Mouse (Mus musculus) embryonic facial prominence, embryonic 11.5 days (tissue): ENCODE measurements around the gene Slc13a5. TPM values are rescaled to one million over a fixed set of nuclear protein-coding genes. Genes with fewer than 3 reads are reported as not detected.

ENCODE experiments used
- ATAC-seq: fragments of 200-750 bp; cut with Nextera tagmentation; replicated peaks from 2 replicates; pipeline ENCODE4 v1.8.0; 2017; ENCODE audit warnings: low read depth; ENCODE audit not compliant: insufficient number of reproducible peaks, low FRiP score, low TSS enrichment
- DNase-seq: peaks from one replicate; pipeline ENCODE4 v3.0.0-alpha.2; 2015; ENCODE audit warnings: low spot score
- H3K27ac ChIP-seq: fragments of 300-500 bp; sonication (generic); replicated peaks from 2 replicates; pipeline ENCODE4 v1.5.1; 2014; ENCODE audit warnings: mild to moderate bottlenecking, low read depth, low read length, control low read depth
- H3K27me3 ChIP-seq: fragments of 300-500 bp; sonication (generic); 2 replicates; pipeline ENCODE4 v1.6.1; 2014; ENCODE audit warnings: mild to moderate bottlenecking, low read length, moderate library complexity, mixed read lengths; ENCODE audit not compliant: control insufficient read depth, insufficient read depth
- H3K36me3 ChIP-seq: fragments of 300-500 bp; sonication (generic); replicated peaks from 2 replicates; pipeline ENCODE4 v1.6.1; 2014; ENCODE audit warnings: low read depth, mild to moderate bottlenecking, low read length, moderate library complexity, mixed read lengths; ENCODE audit not compliant: control insufficient read depth, insufficient read depth
- H3K4me1 ChIP-seq: fragments of 300-500 bp; sonication (generic); 2 replicates; pipeline ENCODE4 v1.6.1; 2014; ENCODE audit warnings: low read length, mixed read lengths; ENCODE audit not compliant: control insufficient read depth, insufficient read depth
- H3K4me2 ChIP-seq: fragments of 300-500 bp; sonication (generic); 2 replicates; pipeline ENCODE4 v1.6.1; 2014; ENCODE audit warnings: low read depth, mild to moderate bottlenecking, control low read depth, low read length, moderate library complexity
- H3K4me3 ChIP-seq: fragments of 300-500 bp; sonication (generic); 2 replicates; pipeline ENCODE4 v1.5.1; 2014; ENCODE audit warnings: low read depth, low read length, control low read depth
- H3K9ac ChIP-seq: fragments of 300-500 bp; sonication (generic); replicated peaks from 2 replicates; pipeline ENCODE4 v1.6.1; 2014; ENCODE audit warnings: mild to moderate bottlenecking, control low read depth, low read length
- H3K9me3 ChIP-seq: fragments of 300-500 bp; sonication (generic); replicated peaks from 2 replicates; pipeline ENCODE4 v1.6.1; 2016; ENCODE audit warnings: mild to moderate bottlenecking, low read length, inconsistent platforms, mixed read lengths; ENCODE audit not compliant: control insufficient read depth
- WGBS: fragments of 180-500 bp; shearing (Covaris S2); extraction: QIAGEN DNeasy Blood & Tissue Kit; methylation state at CpG from one replicate; pipeline ENCODE4 v1.1.7; 2014; 5-methylcytosine and 5-hydroxymethylcytosine counted together
- polyA plus RNA-seq: library from polyadenylated mRNA; unstranded; fragments of >200 nt; fragmentation: Nextera tagmentation; extraction: Ambion mirVana; gene quantifications from 2 replicates; pipeline ENCODE4 v1.2.1, GENCODE M21; 2014

The Slc13a5 gene
- polyA plus RNA-seq, 1 experiment from 2014 or later, result not detected

DNA sequence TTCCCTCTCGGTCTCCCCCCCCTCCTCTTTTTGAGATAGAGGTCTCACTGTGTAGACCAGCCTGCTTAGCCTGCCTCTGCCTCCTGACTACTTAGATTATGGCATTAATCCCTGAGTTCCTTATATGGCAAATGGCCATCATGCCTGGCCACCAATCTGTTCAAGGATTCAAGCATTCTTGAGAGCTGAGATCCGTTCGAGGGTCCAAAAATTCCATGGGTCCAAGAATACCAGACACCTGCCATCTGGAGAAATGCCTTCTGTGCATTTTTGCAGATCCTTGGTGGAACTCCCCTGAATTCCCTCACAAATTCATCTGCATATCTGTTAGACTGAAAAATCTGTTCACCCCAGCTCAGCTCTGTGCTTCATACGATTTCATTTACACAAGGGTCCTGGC, 43.6 kb downstream of the Slc13a5 start:
- H3K4me1 ChIP-seq, result no peaks in the 10 kb centered on the region
- ATAC-seq, result no peak
- no peaks in the 10 kb centered on the region for H3K36me3 ChIP-seq
- H3K4me2 ChIP-seq, result no peak overlapping the region
- 86% methylated on average over 4 of the region's 4 CpGs for WGBS
- H3K27me3 ChIP-seq, result no peaks in the 10 kb centered on the region
- no peak overlapping the region for H3K9ac ChIP-seq
- no peak overlapping the region for H3K4me3 ChIP-seq
- no peaks in the 10 kb centered on the region for H3K9me3 ChIP-seq
- DNase-seq, result no peak
- H3K27ac ChIP-seq, result no peak overlapping the region

- ATAC-seq, result no peak
- no peaks in the 10 kb centered on the region for H3K9me3 ChIP-seq
- no peaks in the 10 kb centered on the region for H3K36me3 ChIP-seq
- H3K27ac ChIP-seq, result no peak overlapping the region
- DNase-seq, result peak; percentile 86
- no peak overlapping the region for H3K4me3 ChIP-seq
- no peak overlapping the region for H3K9ac ChIP-seq
- H3K4me1 ChIP-seq, result no peaks in the 10 kb centered on the region
- H3K27me3 ChIP-seq, result no peaks in the 10 kb centered on the region
- WGBS, result 17% methylated on average over 6 of the region's 6 CpGs
- no peak overlapping the region for H3K4me2 ChIP-seq
Observed at GRCm38 (mm10) chr11:72221278-72221677, 45.7 kb downstream of the Slc13a5 start.

DNA sequence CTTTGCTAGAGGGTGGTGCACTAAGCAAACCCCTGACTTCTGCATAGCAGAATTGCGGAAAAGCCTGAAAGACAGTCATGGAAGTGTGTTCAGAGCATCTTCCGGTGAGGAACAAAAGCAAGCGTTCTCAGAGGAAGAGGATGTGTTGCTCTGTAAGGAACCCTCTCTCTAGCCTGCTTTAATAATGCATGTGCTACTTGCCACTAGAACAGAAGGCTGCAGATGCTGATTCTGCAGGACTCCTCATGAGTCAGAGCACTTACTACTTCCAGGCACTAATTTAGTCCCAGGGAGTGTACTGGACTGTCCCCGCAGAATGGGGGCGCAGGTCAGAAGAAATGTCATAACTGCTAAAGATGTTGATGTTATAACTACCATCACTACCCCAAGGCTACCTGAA, 49.9 kb downstream of the Slc13a5 start:
- Histone ChIP-seq H3K9ac (no peak overlapping the region), H3K4me3 (no peak overlapping the region), H3K27me3 (no peaks in the 10 kb centered on the region), H3K9me3 (no peaks in the 10 kb centered on the region), H3K36me3 (no peaks in the 10 kb centered on the region), H3K4me2 (no peak overlapping the region), H3K27ac (no peak overlapping the region), H3K4me1 (no peaks in the 10 kb centered on the region)
- DNase-seq (no peak), ATAC-seq (no peak)
- WGBS, result 74% methylated on average over 5 of the region's 5 CpGs

DNA sequence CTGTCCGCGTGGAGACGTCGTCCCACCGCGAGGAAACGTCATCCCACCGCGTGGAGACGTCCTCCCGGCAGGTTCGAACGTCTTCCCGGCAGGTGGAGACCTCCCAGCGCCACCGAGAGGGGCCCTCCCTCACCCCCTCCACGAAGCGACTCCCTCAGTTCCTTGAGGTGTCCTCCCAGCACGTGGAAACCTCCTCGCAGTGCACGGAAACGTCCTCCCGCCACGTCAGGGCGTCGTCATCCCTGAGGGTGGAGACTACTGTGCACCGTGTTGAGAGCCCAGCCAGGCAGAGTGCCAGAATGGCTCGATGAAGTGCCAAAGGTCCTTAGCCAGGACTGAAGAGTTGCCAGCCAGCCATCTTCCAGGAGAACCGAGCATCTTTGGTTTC, 51.6 kb downstream of the Slc13a5 start, which contains the start of gene Med31:
Gene Med31 (minus strand): TSS at position 183 of the 388 bp plus-strand sequence.
- Histone ChIP-seq H3K4me2 (peak within 1 kb of the TSS; percentile 92), H3K27me3 (no peaks in the 10 kb centered on the region), H3K4me1 (no peaks in the 10 kb centered on the region), H3K27ac (no peak within 1 kb of the TSS; the same call in 1 of the 2 replicates), H3K9ac (peak within 1 kb of the TSS; percentile 80), H3K9me3 (no peaks in the 10 kb centered on the region), H3K36me3 (peaks cover 1% of the 10 kb centered on the region), H3K4me3 (peak within 1 kb of the TSS; percentile 84)
- ATAC-seq (peak; percentile 64), DNase-seq (peak; percentile 49)
- 4% methylated on average over 29 of the region's 29 CpGs for WGBS

- WGBS, result under 1% methylated on average over 51 of the region's 51 CpGs
- Histone ChIP-seq H3K36me3 (peaks cover 3% of the 10 kb centered on the region), H3K27me3 (no peaks in the 10 kb centered on the region), H3K27ac (no peak overlapping the region; the same call in 1 of the 2 replicates), H3K9me3 (no peaks in the 10 kb centered on the region), H3K9ac (peak overlapping the region; percentile 80), H3K4me2 (peak overlapping the region; percentile 92), H3K4me3 (peak overlapping the region; percentile 84), H3K4me1 (no peaks in the 10 kb centered on the region)
- ATAC-seq, result peak; percentile 95
- DNase-seq, result peak; percentile 98
Observed at GRCm38 (mm10) chr11:72214591-72215409, 52.2 kb downstream of the Slc13a5 start.

DNA sequence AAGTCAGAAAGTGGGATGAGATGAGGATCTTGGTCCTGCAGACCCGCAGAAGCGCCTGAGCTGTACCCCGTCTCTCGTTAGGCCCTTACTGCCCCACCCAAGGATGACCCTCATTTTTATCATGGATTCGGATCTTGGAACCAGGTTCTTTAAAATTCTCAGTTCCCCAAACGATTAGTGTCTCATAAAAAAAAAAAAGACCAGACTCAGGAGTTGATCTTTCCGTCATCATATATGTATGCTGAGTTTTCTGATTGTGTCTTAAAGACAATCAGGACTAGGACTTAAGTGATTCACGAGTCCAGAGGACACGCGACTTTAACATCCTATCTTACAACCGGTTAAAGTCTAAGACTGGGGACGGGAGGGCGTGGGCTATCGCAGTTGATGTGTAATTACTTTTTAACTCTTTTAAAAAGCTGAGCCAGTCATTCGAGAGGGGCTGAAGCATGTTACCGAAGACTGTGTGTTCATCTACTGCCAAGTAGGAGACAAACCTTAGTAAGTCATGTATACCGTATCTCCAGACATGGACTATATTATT, 59.1 kb downstream of the Slc13a5 start:
- ATAC-seq (no peak), DNase-seq (no peak)
- peak overlapping the region; percentile 83 for H3K9ac ChIP-seq
- H3K4me2 ChIP-seq, result peak overlapping the region; percentile 78
- H3K9me3 ChIP-seq, result no peaks in the 10 kb centered on the region
- H3K27ac ChIP-seq, result no peak overlapping the region
- peaks cover 3% of the 10 kb centered on the region for H3K36me3 ChIP-seq
- peak overlapping the region; percentile 81 for H3K4me3 ChIP-seq
- WGBS, result 18% methylated on average over 17 of the region's 17 CpGs
- no peaks in the 10 kb centered on the region for H3K27me3 ChIP-seq
- H3K4me1 ChIP-seq, result no peaks in the 10 kb centered on the region

GRCm38 (mm10) chr11:72207204-72207833, 59.7 kb downstream of the Slc13a5 start, which contains the start of the genes 4933427D14Rik and Txndc17:
Gene 4933427D14Rik, minus strand, starts transcription at chr11:72207459.
Gene Txndc17, plus strand, starts transcription at chr11:72207547.
- DNase-seq, result peak; percentile 89
- H3K27ac ChIP-seq, result no peak within 1 kb of the TSS
- WGBS, result under 1% methylated on average over 42 of the region's 42 CpGs
- ATAC-seq, result peak; percentile 97
- peak within 1 kb of the TSS; percentile 83 for H3K9ac ChIP-seq
- H3K4me1 ChIP-seq, result no peaks in the 10 kb centered on the region
- H3K4me3 ChIP-seq, result peak within 1 kb of the TSS; percentile 81
- H3K4me2 ChIP-seq, result peak within 1 kb of the TSS; percentile 78
- no peaks in the 10 kb centered on the region for H3K9me3 ChIP-seq
- H3K36me3 ChIP-seq, result peaks cover 3% of the 10 kb centered on the region
- H3K27me3 ChIP-seq, result no peaks in the 10 kb centered on the region
